Mouse (Mus musculus) heart, embryonic 12.5 days (tissue): Measurements from ENCODE around the gene Rnf43. TPM values are rescaled to one million over a fixed set of nuclear protein-coding genes. Genes with fewer than 3 reads are reported as not detected.
A peak's percentile ranks its signal among the peaks of the same experiment; 100 is the strongest.

ENCODE experiments used
- ATAC-seq: fragments of 200-750 bp; cut with Nextera tagmentation; 2 replicates; pipeline ENCODE4 v1.8.0; 2017; ENCODE audit warnings: moderate TSS enrichment, moderate library complexity; ENCODE audit not compliant: insufficient number of reproducible peaks, low FRiP score
- H3K27ac ChIP-seq: fragments of 300-500 bp; sonication (generic); 2 replicates; pipeline ENCODE4 v1.5.1; 2016; ENCODE audit warnings: mild to moderate bottlenecking, moderate library complexity; ENCODE audit not compliant: poor library complexity, severe bottlenecking
- H3K27me3 ChIP-seq: fragments of 300-500 bp; sonication (generic); replicated peaks from 2 replicates; pipeline ENCODE4 v1.6.1; 2016; ENCODE audit warnings: mild to moderate bottlenecking, moderate library complexity
- H3K36me3 ChIP-seq: fragments of 300-500 bp; sonication (generic); 2 replicates; pipeline ENCODE4 v1.6.1; 2016; ENCODE audit warnings: mild to moderate bottlenecking, moderate library complexity
- H3K4me1 ChIP-seq: fragments of 300-500 bp; sonication (generic); replicated peaks from 2 replicates; pipeline ENCODE4 v1.6.1; 2016; ENCODE audit warnings: mild to moderate bottlenecking
- H3K4me2 ChIP-seq: fragments of 300-500 bp; sonication (generic); 2 replicates; pipeline ENCODE4 v1.6.1; 2016; ENCODE audit warnings: mild to moderate bottlenecking, moderate library complexity
- H3K4me3 ChIP-seq: fragments of 300-500 bp; sonication (generic); 2 replicates; pipeline ENCODE4 v1.5.1; 2016; ENCODE audit warnings: mild to moderate bottlenecking
- H3K9ac ChIP-seq: fragments of 300-500 bp; sonication (generic); 2 replicates; pipeline ENCODE4 v1.6.1; 2016; ENCODE audit warnings: mild to moderate bottlenecking, moderate library complexity
- H3K9me3 ChIP-seq: fragments of 300-500 bp; sonication (generic); replicated peaks from 2 replicates; pipeline ENCODE4 v1.6.1; 2016; ENCODE audit warnings: mild to moderate bottlenecking, moderate library complexity
- WGBS: fragments of 180-500 bp; shearing (Covaris S2); methylation state at CpG from one replicate; pipeline ENCODE4 v1.1.7; 2016; 5-methylcytosine and 5-hydroxymethylcytosine counted together
- polyA plus RNA-seq: library from polyadenylated mRNA; unstranded; fragments of >200 nt; fragmentation: Nextera tagmentation; extraction: Ambion mirVana; gene quantifications from 2 replicates; pipeline ENCODE4 v1.2.1, GENCODE M21; 2016

The Rnf43 gene
- polyA plus RNA-seq, 1 experiment from 2014 or later: 1.9 TPM

DNA sequence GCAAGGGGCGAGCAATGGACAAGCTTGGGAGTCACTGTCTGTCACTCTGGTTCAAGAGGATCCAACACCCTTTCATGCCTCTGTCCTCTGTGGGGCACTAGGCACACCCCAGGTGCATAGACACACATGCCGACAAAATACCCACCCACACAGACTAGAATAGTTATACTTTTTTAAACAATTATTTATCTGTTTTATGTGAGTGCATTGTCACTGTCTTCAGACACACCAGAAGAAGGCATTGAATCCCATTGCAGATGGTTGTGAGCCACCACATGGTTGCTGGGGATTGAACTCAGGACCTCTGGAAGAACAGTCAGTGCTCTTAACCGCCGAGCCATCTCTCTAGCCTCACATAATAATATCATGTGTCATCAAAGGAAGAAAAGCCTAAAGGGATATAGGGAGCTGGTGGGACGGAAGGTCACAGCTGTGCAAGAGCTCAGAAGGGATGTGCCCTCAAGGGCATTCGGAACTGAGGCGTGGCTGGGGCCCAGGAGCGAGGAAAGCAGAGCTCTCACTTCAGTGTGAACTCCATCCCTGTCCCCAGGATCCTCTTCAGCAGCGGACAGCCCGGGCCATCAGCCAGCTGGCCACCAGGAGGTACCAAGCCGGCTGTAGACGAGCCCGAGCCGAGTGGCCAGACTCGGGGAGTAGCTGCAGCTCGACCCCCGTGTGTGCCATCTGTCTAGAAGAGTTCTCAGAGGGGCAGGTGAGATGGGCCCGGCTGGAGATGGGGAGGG lies 66.5 kb downstream of the Rnf43 start:
- ATAC-seq: no peak
- peak overlapping the region; percentile 29 for H3K4me2 ChIP-seq

DNA sequence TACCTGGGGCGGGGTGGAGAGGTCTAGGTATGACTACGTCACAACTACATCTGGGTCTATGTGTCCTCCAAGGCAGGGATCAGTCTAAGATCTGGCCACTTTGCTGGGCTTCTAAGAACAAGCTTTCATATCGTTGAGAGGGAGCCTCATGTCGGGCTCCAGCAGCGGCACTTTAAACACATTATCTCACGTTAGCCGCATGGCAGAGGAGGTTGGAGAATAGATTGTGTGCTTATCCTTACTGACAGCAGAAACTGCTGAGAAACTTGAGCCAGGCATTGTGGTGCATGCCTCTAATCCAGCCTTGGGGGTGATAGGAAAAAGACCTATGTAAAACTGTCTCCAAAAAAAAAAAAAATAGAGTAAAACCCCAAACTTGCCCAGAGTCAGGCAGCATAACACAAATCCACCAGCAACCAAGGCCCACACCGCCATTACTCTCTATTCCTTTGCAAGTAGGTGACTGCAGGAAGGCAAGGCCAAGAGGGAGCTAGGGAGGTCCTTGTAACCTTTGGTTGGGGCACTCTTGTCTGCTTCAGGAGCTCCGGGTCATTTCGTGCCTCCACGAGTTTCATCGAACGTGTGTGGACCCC lies 67.2 kb downstream of the Rnf43 start:
- ATAC-seq: peak; percentile 50
- H3K9me3 ChIP-seq: no peaks in the 10 kb centered on the region
- peak overlapping the region; percentile 29 for H3K4me2 ChIP-seq
- 0 out of 2 replicates have a peak overlapping the region, but pooled peaks have one; percentile 14 for H3K27ac ChIP-seq
- H3K4me3 ChIP-seq: no peak overlapping the region
- H3K27me3 ChIP-seq: 0 out of 2 replicates have a peak, but pooled peaks cover 5% of the 10 kb centered on the region
- no peaks in the 10 kb centered on the region for H3K36me3 ChIP-seq
- 56% methylated on average over 13 of the region's 13 CpGs for WGBS
- no peak overlapping the region for H3K9ac ChIP-seq
- H3K4me1 ChIP-seq: peaks cover 45% of the 10 kb centered on the region

More for the DNA sequence above, 66.5 kb downstream of the Rnf43 start:
- no peak overlapping the region for H3K4me3 ChIP-seq
- 56% methylated on average over 18 of the region's 18 CpGs for WGBS
- peak overlapping the region; percentile 14; the same call in 1 of the 2 replicates for H3K27ac ChIP-seq
- H3K9ac ChIP-seq: no peak overlapping the region
- 0 out of 2 replicates have a peak, but pooled peaks cover 5% of the 10 kb centered on the region for H3K27me3 ChIP-seq
- H3K9me3 ChIP-seq: no peaks in the 10 kb centered on the region
- H3K4me1 ChIP-seq: peaks cover 40% of the 10 kb centered on the region
- no peaks in the 10 kb centered on the region for H3K36me3 ChIP-seq

DNA sequence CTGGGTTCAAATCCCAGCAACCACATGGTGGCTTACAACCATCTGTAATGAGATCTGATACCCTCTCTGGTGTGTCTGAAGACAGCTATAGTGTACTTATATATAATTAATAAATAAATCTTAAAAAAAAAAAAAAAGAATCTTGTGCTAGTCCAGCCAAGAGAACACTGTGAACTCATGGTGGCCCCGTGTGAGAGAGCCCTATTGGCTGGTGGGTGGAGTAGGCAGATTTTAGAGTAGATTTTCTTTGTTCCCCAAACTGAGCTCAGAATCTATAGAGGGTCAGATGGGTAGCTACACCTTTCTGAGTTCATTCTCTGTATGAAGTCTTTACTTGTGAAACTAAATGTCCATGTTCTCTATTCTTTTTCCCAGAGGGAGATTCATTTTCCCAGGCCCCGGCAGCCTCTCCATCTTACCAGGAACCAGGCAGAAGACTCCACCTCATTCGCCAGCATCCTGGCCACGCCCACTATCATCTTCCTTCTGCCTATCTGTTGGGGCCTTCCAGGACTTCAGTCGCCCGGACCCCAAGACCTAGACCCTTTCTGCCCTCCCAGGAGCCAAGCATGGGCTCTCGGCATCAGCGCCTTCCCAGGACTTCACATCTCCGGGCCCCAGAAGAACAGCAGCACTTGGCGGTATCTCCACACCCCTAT lies 68.3 kb downstream of the Rnf43 start:
- no peak for ATAC-seq
- Histone ChIP-seq H3K36me3 (no peaks in the 10 kb centered on the region), H3K9ac (no peak overlapping the region), H3K9me3 (no peaks in the 10 kb centered on the region), H3K4me3 (no peak overlapping the region), H3K4me2 (no peak overlapping the region), H3K27me3 (0 out of 2 replicates have a peak, but pooled peaks cover 5% of the 10 kb centered on the region), H3K4me1 (peaks cover 37% of the 10 kb centered on the region), H3K27ac (no peak overlapping the region)
- 75% methylated on average over 10 of the region's 10 CpGs for WGBS

DNA sequence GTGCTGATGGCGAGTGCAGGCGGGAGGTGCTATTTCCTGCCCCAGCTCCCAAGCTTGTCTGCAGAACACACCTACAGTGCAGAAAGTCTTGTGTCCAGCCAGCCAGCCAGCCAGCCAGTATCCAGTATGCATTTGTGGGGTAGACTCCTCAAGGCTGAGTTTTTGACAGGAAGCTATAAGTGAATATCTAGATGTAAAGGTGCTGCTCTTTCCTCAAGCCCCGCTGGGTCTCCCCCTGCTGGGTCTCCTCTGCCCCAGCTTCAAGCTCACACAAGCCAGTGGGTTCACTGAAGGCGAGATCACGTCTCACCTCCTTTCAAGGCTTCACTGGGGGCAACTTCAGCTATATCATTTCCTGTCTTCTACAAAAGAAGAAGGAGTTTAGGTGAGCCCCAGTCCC lies 71.8 kb downstream of the Rnf43 start:
- Histone ChIP-seq H3K36me3 (peaks cover 3% of the 10 kb centered on the region), H3K4me3 (peak overlapping the region; percentile 22; the same call in 1 of the 2 replicates), H3K4me2 (peak overlapping the region; percentile 62), H3K9ac (peak overlapping the region; percentile 46; the same call in 1 of the 2 replicates), H3K27ac (no peak overlapping the region), H3K9me3 (no peaks in the 10 kb centered on the region), H3K27me3 (0 out of 2 replicates have a peak, but pooled peaks cover 5% of the 10 kb centered on the region), H3K4me1 (peaks cover 34% of the 10 kb centered on the region)
- WGBS: 33% methylated on average over 5 of the region's 5 CpGs
- ATAC-seq: no peak

DNA sequence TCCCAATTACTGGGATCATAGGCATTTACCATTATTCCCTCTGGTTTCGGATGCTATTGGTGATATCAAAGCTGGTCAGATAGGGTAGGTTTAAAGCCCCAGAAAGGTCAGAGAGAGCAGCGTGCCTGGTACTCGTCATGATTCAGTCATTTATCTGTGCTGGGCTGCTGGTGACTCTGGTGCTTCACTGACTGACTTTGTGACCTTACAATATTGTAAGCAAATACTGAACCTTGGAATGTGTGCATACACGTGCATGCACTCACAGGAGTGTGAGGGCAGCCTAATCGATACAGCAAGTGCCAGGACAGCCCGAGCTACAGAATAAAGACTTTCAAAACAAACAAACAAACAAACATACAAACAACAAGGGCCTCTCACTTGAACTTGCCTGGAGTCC lies 73.2 kb downstream of the Rnf43 start:
- H3K27ac ChIP-seq: peak overlapping the region; percentile 83; the same call in 1 of the 2 replicates
- H3K9me3 ChIP-seq: no peaks in the 10 kb centered on the region
- H3K36me3 ChIP-seq: peaks cover 15% of the 10 kb centered on the region
- H3K9ac ChIP-seq: peak overlapping the region; percentile 44
- H3K4me3 ChIP-seq: no peak overlapping the region
- H3K4me1 ChIP-seq: peaks cover 28% of the 10 kb centered on the region
- ATAC-seq: no peak
- 0 out of 2 replicates have a peak, but pooled peaks cover 5% of the 10 kb centered on the region for H3K27me3 ChIP-seq
- WGBS: 60% methylated on average over 6 of the region's 6 CpGs
- H3K4me2 ChIP-seq: peak overlapping the region; percentile 80

DNA sequence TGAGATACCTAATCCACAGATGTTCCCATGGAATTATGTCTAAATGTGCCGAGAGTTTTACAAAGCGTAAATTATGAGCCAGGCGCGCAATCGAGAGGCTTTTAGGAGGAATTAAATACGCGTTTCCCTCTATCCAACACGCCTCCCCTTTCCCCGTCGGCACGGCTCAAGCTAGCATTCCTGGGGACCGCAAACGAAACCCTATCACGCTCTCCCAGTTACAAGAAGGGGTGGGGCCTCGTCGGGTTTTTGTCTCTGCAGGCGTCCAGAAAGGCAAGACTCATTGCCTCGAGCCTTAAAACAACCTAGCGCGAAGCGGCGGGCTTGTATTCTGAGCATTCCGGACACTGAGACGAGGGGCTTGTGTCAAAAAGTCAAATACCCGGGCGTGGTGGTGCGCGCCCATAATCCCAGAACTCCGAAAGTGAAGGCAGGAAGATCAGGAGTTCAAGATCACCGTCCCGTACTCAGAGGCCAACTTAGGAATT lies 74.2 kb downstream of the Rnf43 start:
- peak overlapping the region; percentile 80 for H3K4me2 ChIP-seq
- peaks cover 28% of the 10 kb centered on the region for H3K4me1 ChIP-seq
- no peaks in the 10 kb centered on the region for H3K9me3 ChIP-seq
- H3K9ac ChIP-seq: peak overlapping the region; percentile 85
- H3K36me3 ChIP-seq: peaks cover 18% of the 10 kb centered on the region
- H3K27ac ChIP-seq: peak overlapping the region; percentile 83
- 3% methylated on average over 31 of the region's 31 CpGs for WGBS
- peak overlapping the region; percentile 71 for H3K4me3 ChIP-seq
- H3K27me3 ChIP-seq: 0 out of 2 replicates have a peak, but pooled peaks cover 5% of the 10 kb centered on the region
- peak; percentile 83 for ATAC-seq

DNA sequence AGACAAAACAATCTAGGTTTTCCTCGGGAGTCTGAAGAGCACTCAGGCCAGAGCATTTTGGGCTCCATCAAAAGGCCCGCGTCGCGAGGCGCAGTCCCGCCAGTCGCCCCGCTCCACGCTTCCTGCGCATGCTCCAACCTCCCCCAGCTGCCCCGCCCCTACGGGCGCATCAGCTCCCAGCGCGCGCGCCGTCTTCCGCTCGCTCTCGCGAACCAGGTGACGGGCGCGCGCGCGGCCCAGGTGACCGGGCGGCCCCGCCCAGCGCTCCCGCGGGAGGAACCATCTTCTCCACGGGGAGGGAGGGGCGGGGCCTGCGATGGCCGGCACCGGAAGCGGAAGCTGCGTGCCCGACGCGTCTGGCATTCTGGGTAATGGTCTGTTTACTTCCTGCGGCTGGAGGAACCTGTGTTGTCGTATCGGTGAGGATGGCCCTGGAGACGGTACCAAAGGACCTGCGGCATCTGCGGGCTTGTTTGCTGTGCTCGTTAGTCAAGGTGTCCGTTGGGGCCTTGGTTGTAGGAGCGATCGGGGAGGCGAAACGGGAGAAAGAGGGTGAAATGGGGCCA lies 74.7 kb downstream of the Rnf43 start, which contains the start of gene Supt4a:
TSS of gene Supt4a (plus strand) at position 378 of the 566 bp plus-strand sequence.
- Histone ChIP-seq H3K36me3 (peaks cover 24% of the 10 kb centered on the region), H3K4me2 (peak within 1 kb of the TSS; percentile 80), H3K4me1 (peaks cover 28% of the 10 kb centered on the region), H3K27ac (peak within 1 kb of the TSS; percentile 83), H3K9me3 (no peaks in the 10 kb centered on the region), H3K4me3 (peak within 1 kb of the TSS; percentile 71), H3K9ac (peak within 1 kb of the TSS; percentile 85), H3K27me3 (0 out of 2 replicates have a peak, but pooled peaks cover 1% of the 10 kb centered on the region)
- WGBS: under 1% methylated on average over 57 of the region's 57 CpGs
- peak; percentile 96 for ATAC-seq

DNA sequence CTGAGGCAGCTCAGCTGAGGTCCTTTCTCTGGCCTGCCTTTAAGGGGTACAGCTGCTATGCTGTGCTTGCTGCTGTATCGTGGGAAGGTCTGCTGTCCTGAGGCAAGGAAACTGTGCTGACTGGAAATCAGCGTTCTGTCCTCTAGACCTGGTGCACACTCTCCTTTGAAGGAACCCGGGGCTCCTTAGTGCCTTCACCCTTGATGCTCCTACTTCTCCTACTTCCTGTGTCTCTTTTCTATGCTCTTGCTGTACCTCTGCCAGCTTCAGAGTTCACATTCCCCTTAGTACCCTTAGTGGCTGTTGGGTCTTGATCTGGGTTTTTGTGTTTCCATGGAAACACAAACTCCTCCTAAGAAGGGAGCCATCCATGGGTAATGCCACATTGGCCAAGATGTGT lies 81.2 kb downstream of the Rnf43 start:
- no peaks in the 10 kb centered on the region for H3K9me3 ChIP-seq
- H3K27ac ChIP-seq: no peak overlapping the region
- WGBS: 92% methylated on average over 3 of the region's 3 CpGs
- H3K4me2 ChIP-seq: no peak overlapping the region
- no peaks in the 10 kb centered on the region for H3K4me1 ChIP-seq
- peaks cover 57% of the 10 kb centered on the region for H3K36me3 ChIP-seq
- no peak for ATAC-seq
- no peak overlapping the region for H3K9ac ChIP-seq
- no peaks in the 10 kb centered on the region for H3K27me3 ChIP-seq
- H3K4me3 ChIP-seq: no peak overlapping the region

DNA sequence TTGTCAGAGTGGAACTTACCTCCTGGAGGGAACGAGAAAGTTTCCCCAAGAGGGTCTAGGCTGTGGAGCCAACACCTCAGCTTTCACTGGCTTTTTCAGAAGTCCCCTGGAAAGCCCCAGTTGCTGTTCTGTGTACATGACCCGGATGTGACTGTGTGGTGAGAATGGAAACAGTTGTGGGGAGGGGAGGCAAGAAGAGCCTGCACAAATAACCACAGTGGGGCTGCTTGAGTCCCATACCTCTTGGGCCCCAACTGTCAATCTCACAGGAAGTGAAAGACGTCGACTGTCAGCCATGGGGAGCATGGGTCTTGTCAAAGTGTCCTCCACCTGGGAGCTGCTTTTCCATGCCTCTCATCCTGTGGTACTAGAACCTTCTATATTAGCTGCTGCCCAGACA lies 82.4 kb downstream of the Rnf43 start:
- Histone ChIP-seq H3K4me3 (no peak overlapping the region), H3K4me1 (no peaks in the 10 kb centered on the region), H3K36me3 (peaks cover 48% of the 10 kb centered on the region), H3K9me3 (no peaks in the 10 kb centered on the region), H3K4me2 (no peak overlapping the region), H3K27me3 (peaks cover 9% of the 10 kb centered on the region), H3K9ac (no peak overlapping the region), H3K27ac (no peak overlapping the region)
- WGBS: 73% methylated on average over 4 of the region's 4 CpGs
- no peak for ATAC-seq

DNA sequence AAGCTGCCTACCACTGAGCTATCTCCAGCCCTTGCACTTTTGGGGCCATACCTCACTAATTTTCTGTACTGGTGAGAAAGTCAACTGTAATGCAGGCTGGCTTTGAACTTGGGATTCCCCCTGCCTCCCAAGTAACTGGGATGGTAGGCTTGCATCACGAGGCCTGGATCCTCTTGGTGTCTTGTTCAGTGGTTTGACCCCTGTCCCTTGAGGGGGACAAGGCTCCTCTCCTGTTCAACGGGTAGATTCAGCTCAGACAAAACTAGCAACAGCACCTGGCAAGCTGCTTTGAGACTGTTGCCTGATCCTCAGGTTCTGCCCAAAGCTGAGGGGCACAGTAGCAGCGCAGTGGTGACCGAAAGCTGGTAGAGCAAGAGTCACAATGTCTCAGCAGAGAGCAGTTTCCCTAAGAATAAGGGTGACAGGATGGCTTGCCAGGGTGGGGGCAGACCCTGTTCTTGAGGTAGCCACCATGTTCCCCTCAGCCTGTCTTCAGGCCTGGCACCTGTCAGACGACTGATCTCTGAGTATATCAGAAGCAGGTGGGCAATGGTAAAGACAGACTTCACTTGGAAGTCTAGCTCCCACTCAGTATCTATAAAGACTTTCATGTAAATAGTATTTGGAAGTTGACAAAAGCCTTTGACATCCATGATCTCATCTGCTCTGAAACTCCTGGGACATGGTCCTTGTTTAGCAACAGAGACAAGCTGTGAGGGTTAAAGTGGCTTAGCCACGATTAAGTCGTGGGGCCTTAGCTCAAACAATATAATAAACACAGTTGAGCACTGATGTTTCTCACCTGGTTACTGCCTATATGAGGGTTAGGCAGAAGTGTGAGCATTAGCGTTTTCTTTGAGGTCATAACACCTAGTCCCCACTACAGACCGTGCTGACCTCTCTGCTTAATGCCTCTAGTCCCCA lies 83.4 kb downstream of the Rnf43 start:
- Histone ChIP-seq H3K27ac (no peak overlapping the region), H3K27me3 (peaks cover 9% of the 10 kb centered on the region), H3K9me3 (no peaks in the 10 kb centered on the region), H3K4me3 (no peak overlapping the region), H3K9ac (no peak overlapping the region), H3K36me3 (peaks cover 40% of the 10 kb centered on the region), H3K4me2 (no peak overlapping the region), H3K4me1 (no peaks in the 10 kb centered on the region)
- 77% methylated on average over 9 of the region's 9 CpGs for WGBS
- ATAC-seq: no peak
